Mouse (Mus musculus): ENCODE measurements around the gene St14.

St14 gene

GRCm38 (mm10) chr9:31120533-31120915, 11.1 kb downstream of the St14 start:
- no peak for DNase-seq

GRCm38 (mm10) chr9:31119882-31120532, 11.6 kb downstream of the St14 start:
- DNase-seq: peak; percentile 21

- no peak for DNase-seq
These were observed 12.2 kb downstream of the St14 start for GRCm38 (mm10) chr9:31119405-31119804.

- no peak for DNase-seq
These were observed 12.9 kb downstream of the St14 start for GRCm38 (mm10) chr9:31118520-31119298.

- DNase-seq: no peak
These were observed 14.2 kb downstream of the St14 start for GRCm38 (mm10) chr9:31117488-31117887.

- no peak for DNase-seq
These were observed 14.6 kb downstream of the St14 start for GRCm38 (mm10) chr9:31117088-31117487.

- DNase-seq: no peak
These were observed 16.1 kb downstream of the St14 start for GRCm38 (mm10) chr9:31115586-31115985.

- DNase-seq: no peak
These were observed 23.2 kb downstream of the St14 start for GRCm38 (mm10) chr9:31108464-31108863.

GRCm38 (mm10) chr9:31098118-31098517, 33.5 kb downstream of the St14 start:
- DNase-seq: no peak

- no peak for DNase-seq
These were observed 34.3 kb downstream of the St14 start for GRCm38 (mm10) chr9:31097088-31098082.

GRCm38 (mm10) chr9:31092833-31093195, 38.8 kb downstream of the St14 start:
- DNase-seq: no peak

GRCm38 (mm10) chr9:31092111-31092832, 39.4 kb downstream of the St14 start:
- no peak for DNase-seq

- DNase-seq: no peak
These were observed 40.5 kb downstream of the St14 start for GRCm38 (mm10) chr9:31091162-31091581.

- no peak for DNase-seq
These were observed 41.3 kb downstream of the St14 start for GRCm38 (mm10) chr9:31090081-31091023.

GRCm38 (mm10) chr9:31089541-31089940, 42.1 kb downstream of the St14 start:
- DNase-seq: no peak

- DNase-seq: no peak
These were observed 42.8 kb downstream of the St14 start for GRCm38 (mm10) chr9:31088883-31089282.

GRCm38 (mm10) chr9:31088116-31088515, 43.5 kb downstream of the St14 start:
- DNase-seq: no peak

- no peak for DNase-seq
These were observed 44.2 kb downstream of the St14 start for GRCm38 (mm10) chr9:31087466-31087865.

GRCm38 (mm10) chr9:31086754-31087145, 44.9 kb downstream of the St14 start:
- DNase-seq: no peak

GRCm38 (mm10) chr9:31086085-31086753, 45.4 kb downstream of the St14 start:
- peak; percentile 72 for DNase-seq

GRCm38 (mm10) chr9:31085556-31085955, 46.1 kb downstream of the St14 start:
- no peak for DNase-seq

Data from kidney, postnatal 14 days (tissue).